Mouse (Mus musculus) layer of hippocampus, postnatal 25 days (tissue): ENCODE data around the gene Olfr988. TPM values are rescaled to one million over a fixed set of nuclear protein-coding genes. Genes with fewer than 3 reads are reported as not detected.
"Not testable (repeated sequence)": the region's sequence is repeated elsewhere in the genome, so short reads cannot be mapped to it uniquely, and the experiment has no call there.

ENCODE experiments used
- DNase-seq, 2 experiments: peaks; one replicate each; pipeline ENCODE4 v3.0.0; 2022; ENCODE audit warnings: mixed read lengths in 2 of 2, low spot score in 1 of 2; ENCODE audit errors: extremely low spot score in 1 of 2
- total RNA-seq, 2 experiments: library from RNA; stranded (reverse); gene quantifications; 2 replicates each; pipeline ENCODE4 v1.2.3; 2021

Olfr988 gene
- not detected for total RNA-seq

GRCm38 (mm10) chr2:85363127-85363526 is at the start of gene Olfr988:
Olfr988 (minus strand) TSS chr2:85363227.
- not testable (repeated sequence) for DNase-seq

- no peak for DNase-seq
Measured at GRCm38 (mm10) chr2:85409369-85409768, 46.3 kb upstream of the Olfr988 start, which contains the start of gene Olfr992. Olfr992 (minus strand) TSS chr2:85409469.

GRCm38 (mm10) chr2:85339972-85340371 is 23.1 kb downstream of the Olfr988 start:
- no peak for DNase-seq

DNA sequence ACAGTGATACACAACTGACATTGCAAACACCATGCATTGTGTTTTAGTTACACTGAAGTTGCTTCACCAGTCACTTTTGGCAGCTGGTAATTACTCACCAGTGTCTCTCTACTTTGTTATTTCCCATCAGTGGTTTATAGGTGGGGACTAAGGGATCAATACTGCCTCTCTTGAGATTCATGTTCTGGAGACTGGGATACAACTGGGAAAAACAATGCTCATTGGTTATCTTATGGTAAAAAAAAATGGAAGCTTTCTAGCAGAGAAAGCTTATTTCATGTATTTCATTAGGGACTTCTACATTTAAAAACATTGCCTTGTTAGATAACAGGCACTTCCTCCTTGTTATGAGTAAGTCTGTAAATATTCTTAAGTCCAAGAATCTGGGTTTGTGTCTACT is 23.8 kb downstream of the Olfr988 start, which contains the start of gene Olfr987:
Gene Olfr987, minus strand, starts transcription at position 101 of the 400 bp plus-strand sequence.
- not testable (repeated sequence) for DNase-seq

DNA sequence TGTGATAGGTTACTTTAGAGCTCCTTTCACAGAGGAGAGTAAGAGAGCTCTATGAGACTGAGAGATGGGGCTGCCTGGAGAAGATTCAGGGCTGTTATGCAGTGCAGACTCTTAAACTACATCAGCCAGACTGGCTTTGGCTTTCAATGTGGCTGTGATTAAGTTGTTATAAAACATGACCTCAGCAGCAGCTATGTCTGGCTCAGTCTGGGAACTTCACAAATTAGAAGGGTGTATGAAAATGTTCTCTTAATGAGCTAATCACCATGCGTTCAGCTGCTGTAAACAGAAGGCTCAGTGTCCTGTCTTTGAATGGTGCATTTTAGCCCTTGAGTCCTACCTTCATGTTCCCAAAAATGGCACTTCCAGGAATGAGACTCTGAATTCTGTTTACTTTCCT is 43.9 kb downstream of the Olfr988 start:
- no peak for DNase-seq

Other genes starting within 250 kb of the Olfr988 start
- 1 to 10 TPM; 1.1 to 1.4 TPM for gene Aplnr, start 227.0 kb downstream of the Olfr988 start, total RNA-seq
- 10 to 100 TPM; 15.0 to 19.1 TPM for gene Lrrc55, start 166.0 kb downstream of the Olfr988 start, total RNA-seq
- gene Olfr987, start 23.9 kb downstream of the Olfr988 start, total RNA-seq: not detected
- not detected for gene Olfr992, start 46.2 kb upstream of the Olfr988 start, total RNA-seq
- gene Olfr993, start 51.6 kb upstream of the Olfr988 start, total RNA-seq: not detected
- gene Olfr994, start 73.2 kb upstream of the Olfr988 start, total RNA-seq: not detected
- gene Olfr995, start 80.4 kb upstream of the Olfr988 start, total RNA-seq: not detected
- under 1 TPM; 0.20 to 0.21 TPM for gene 4833423E24Rik, start 155.8 kb upstream of the Olfr988 start, total RNA-seq
- gene Olfr996, start 216.0 kb upstream of the Olfr988 start, total RNA-seq: not detected
- not detected for gene Olfr998, start 225.7 kb upstream of the Olfr988 start, total RNA-seq
- not detected for gene Olfr1000, start 248.7 kb upstream of the Olfr988 start, total RNA-seq